Mouse (Mus musculus): ENCODE data around the gene Cd164. TPM values are rescaled to one million over a fixed set of nuclear protein-coding genes. Genes with fewer than 3 reads are reported as not detected.

The Cd164 gene
- polyA plus RNA-seq, 1 experiment from 2014 or later: 178 TPM

DNA sequence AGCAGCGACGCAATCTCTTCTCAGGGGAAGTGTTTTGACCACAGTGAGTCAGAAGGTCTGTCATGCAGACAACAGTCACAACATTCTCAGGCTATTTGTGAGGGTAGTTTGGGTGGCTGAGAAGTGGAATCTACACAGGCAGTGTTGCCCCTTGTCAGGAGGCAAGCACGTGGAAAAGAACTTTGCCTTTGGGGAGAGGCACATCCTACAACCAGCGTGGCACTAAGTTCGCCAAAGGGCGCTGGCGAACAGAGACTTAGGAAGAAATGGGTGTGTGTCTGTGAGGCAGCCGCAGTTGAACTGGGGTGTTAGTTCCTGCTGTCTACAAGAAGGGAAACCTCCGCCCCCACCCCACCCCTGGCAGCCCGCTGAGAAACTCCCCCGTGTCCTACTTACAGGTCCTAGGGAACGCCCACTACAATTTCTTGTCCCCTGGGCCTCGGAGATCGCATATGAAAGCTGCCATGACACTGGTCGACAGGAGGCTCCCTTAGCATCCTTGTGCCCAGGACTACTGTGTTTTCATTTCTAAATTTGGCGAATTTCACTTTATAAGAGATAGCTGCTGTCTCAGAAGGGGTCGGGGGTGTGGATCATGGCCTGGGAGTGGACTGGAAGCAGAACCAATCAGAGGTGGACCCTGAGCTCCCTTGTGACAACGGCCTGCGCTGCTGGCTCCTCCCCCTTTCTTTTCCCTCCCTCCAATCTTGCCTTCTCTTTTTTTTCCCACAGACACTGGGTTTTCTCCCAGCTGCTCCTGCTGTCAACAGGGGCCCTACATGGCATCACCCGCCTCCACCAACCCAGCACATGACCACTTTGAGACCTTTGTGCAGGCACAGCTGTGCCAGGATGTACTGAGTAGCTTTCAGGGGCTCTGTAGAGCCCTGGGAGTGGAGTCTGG, 41.7 kb upstream of the Cd164 start:
- H3K4me1 ChIP-seq (ENCODE audit: control insufficient read depth, insufficient read depth, low read length): peaks cover 19% of the 10 kb centered on the region
- ATAC-seq (ENCODE audit: insufficient number of reproducible peaks, insufficient read depth, low FRiP score, low read depth): peak; percentile 69
- 5% methylated on average over 20 of the region's 20 CpGs for WGBS

DNA sequence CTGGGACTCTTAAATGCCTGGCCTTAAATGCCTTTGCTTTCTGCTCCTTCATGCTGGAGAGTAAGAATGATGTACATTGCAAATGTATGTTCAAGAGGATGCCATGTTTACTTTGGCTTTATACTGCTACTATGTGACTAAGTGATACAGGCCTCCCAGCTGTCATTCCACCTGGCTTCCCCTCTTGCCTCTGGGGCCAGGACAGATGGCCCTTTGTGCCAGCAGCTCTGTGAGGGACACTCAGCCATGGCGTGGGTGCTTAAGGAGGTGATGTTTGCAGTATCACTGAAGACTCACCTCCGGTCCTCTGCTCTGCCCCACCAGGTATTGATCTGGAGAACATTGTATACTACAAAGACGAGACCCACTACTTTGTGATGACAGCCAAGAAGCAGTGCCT, 39.3 kb upstream of the Cd164 start:
- H3K27ac ChIP-seq (ENCODE audit: low read length): no peak overlapping the region
- no peaks in the 10 kb centered on the region for H3K27me3 ChIP-seq (ENCODE audit: control insufficient read depth, insufficient read depth, low read length)
- no peak overlapping the region for H3K4me3 ChIP-seq (ENCODE audit: low read depth, low read length)
- no peak overlapping the region for H3K9ac ChIP-seq (replicated peaks; ENCODE audit: low read depth, low read length)
- H3K9me3 ChIP-seq (ENCODE audit: control insufficient read depth, low read depth, low read length): no peaks in the 10 kb centered on the region
- H3K4me2 ChIP-seq (replicated peaks; ENCODE audit: low read depth, low read length): no peak overlapping the region
- peaks cover 18% of the 10 kb centered on the region; the same call in 1 of the 2 replicates for H3K36me3 ChIP-seq (ENCODE audit: control insufficient read depth, insufficient read depth, low read length)
- WGBS: 86% methylated on average over 3 of the region's 3 CpGs
- H3K4me1 ChIP-seq (ENCODE audit: control insufficient read depth, insufficient read depth, low read length): peaks cover 14% of the 10 kb centered on the region; the same call in 1 of the 2 replicates
- no peak for ATAC-seq (ENCODE audit: insufficient number of reproducible peaks, insufficient read depth, low FRiP score, low read depth)

More for the DNA sequence above, 41.7 kb upstream of the Cd164 start:
- H3K4me3 ChIP-seq (ENCODE audit: low read depth, low read length): peak overlapping the region; percentile 61
- peaks cover 7% of the 10 kb centered on the region; the same call in 1 of the 2 replicates for H3K36me3 ChIP-seq (ENCODE audit: control insufficient read depth, insufficient read depth, low read length)
- no peaks in the 10 kb centered on the region for H3K9me3 ChIP-seq (ENCODE audit: control insufficient read depth, low read depth, low read length)
- no peaks in the 10 kb centered on the region for H3K27me3 ChIP-seq (ENCODE audit: control insufficient read depth, insufficient read depth, low read length)
- peak overlapping the region; percentile 50 for H3K9ac ChIP-seq (replicated peaks; ENCODE audit: low read depth, low read length)
- H3K4me2 ChIP-seq (replicated peaks; ENCODE audit: low read depth, low read length): peak overlapping the region; percentile 89
- H3K27ac ChIP-seq (ENCODE audit: low read length): peak overlapping the region; percentile 83

DNA sequence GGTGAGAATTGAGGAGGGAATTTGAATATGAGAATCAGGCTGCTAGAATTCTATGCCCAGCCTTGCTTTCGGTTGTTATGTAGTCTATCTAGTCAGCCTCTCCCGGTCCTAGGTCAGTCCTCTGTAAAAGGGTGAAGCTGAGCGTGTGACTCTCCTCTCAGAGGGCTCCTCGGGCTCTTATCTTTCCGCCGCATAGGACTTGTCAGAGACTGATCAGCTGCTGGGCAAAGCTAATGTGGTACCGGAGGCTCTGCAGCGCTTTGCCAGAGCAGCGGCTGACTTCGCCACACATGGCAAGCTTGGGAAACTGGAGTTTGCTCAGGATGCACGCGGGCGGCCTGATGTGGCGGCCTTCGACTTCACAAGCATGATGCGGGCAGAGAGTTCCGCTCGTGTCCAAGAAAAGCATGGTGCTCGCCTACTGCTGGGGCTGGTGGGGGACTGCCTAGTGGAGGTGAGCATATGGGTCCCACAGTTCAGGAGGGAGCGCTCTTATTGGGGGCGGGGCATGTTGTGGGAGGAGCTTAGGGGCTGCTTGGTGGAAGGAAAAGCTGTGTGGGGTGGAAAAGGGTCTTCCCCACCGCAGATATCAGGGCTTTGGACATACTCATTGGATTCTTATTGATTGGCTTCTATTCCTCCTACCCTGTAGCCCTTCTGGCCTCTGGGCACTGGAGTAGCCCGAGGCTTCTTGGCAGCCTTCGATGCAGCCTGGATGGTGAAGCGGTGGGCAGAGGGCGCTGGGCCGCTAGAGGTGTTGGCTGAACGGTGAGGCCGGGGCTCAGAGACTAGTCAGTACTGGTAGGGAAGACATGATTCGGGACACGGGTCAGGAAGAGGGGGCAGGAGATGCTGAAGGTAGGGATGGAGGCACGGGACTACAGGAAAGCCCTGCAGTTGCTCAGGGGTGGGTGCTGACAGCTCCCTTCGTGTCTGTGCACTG, 38.0 kb upstream of the Cd164 start:
- no peak for ATAC-seq (ENCODE audit: insufficient number of reproducible peaks, insufficient read depth, low FRiP score, low read depth)
- Histone ChIP-seq H3K4me3 (ENCODE audit: low read depth, low read length) (no peak overlapping the region), H3K9ac (replicated peaks; ENCODE audit: low read depth, low read length) (no peak overlapping the region), H3K36me3 (ENCODE audit: control insufficient read depth, insufficient read depth, low read length) (peaks cover 25% of the 10 kb centered on the region; the same call in 1 of the 2 replicates), H3K27me3 (ENCODE audit: control insufficient read depth, insufficient read depth, low read length) (no peaks in the 10 kb centered on the region), H3K27ac (ENCODE audit: low read length) (no peak overlapping the region), H3K9me3 (ENCODE audit: control insufficient read depth, low read depth, low read length) (no peaks in the 10 kb centered on the region), H3K4me1 (ENCODE audit: control insufficient read depth, insufficient read depth, low read length) (peaks cover 9% of the 10 kb centered on the region; the same call in 1 of the 2 replicates), H3K4me2 (replicated peaks; ENCODE audit: low read depth, low read length) (no peak overlapping the region)
- 62% methylated on average over 33 of the region's 33 CpGs for WGBS

DNA sequence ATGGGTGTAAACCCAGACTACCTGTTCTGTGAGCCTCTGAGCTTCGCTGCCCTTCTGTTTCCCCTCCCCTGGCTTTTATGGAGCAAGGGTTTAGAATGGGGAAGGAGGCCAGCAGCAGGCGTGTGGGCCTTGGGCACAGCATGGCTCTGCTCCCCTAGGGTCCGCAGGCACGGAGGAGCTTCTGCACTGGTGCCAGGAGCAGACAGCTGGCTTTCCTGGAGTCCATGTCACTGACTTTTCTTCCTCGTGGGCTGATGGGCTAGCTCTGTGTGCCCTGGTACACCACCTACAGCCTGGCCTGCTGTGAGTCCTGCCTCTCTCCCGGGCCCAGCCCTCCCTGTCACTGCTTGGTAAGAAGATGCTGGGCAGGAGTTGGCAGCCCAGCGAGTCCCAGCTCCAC, 36.8 kb upstream of the Cd164 start:
- no peak overlapping the region for H3K27ac ChIP-seq (ENCODE audit: low read length)
- no peak overlapping the region for H3K9ac ChIP-seq (replicated peaks; ENCODE audit: low read depth, low read length)
- H3K36me3 ChIP-seq (ENCODE audit: control insufficient read depth, insufficient read depth, low read length): peaks cover 27% of the 10 kb centered on the region; the same call in 1 of the 2 replicates
- 90% methylated on average over 7 of the region's 7 CpGs for WGBS
- no peak overlapping the region for H3K4me2 ChIP-seq (replicated peaks; ENCODE audit: low read depth, low read length)
- no peak overlapping the region for H3K4me3 ChIP-seq (ENCODE audit: low read depth, low read length)
- H3K27me3 ChIP-seq (ENCODE audit: control insufficient read depth, insufficient read depth, low read length): no peaks in the 10 kb centered on the region
- no peak for ATAC-seq (ENCODE audit: insufficient number of reproducible peaks, insufficient read depth, low FRiP score, low read depth)
- no peaks in the 10 kb centered on the region for H3K9me3 ChIP-seq (ENCODE audit: control insufficient read depth, low read depth, low read length)
- H3K4me1 ChIP-seq (ENCODE audit: control insufficient read depth, insufficient read depth, low read length): peaks cover 13% of the 10 kb centered on the region; the same call in 1 of the 2 replicates

DNA sequence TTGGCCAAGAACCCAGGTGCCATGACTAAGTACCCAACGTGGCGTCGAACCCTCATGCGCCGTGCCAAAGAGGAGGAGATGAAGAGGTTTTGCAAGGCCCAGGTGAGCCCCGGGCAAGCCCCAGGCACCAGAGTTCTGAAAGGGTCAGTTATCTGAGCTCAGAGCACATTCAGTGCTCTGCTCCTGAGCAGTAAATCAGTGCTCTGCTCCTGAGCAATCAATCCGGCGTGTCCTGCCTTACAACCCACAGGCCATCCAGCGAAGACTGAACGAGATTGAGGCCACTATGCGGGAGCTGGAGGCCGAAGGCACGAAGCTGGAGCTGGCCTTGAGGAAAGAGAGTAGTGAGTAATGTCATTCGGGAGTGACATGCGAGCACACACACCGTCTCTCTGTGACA, 33.4 kb upstream of the Cd164 start:
- ATAC-seq (ENCODE audit: insufficient number of reproducible peaks, insufficient read depth, low FRiP score, low read depth): no peak
- 90% methylated on average over 16 of the region's 16 CpGs for WGBS
- Histone ChIP-seq H3K9me3 (ENCODE audit: control insufficient read depth, low read depth, low read length) (no peaks in the 10 kb centered on the region), H3K4me3 (ENCODE audit: low read depth, low read length) (no peak overlapping the region), H3K27ac (ENCODE audit: low read length) (no peak overlapping the region), H3K27me3 (ENCODE audit: control insufficient read depth, insufficient read depth, low read length) (no peaks in the 10 kb centered on the region), H3K36me3 (ENCODE audit: control insufficient read depth, insufficient read depth, low read length) (peaks cover 30% of the 10 kb centered on the region; the same call in 1 of the 2 replicates), H3K4me1 (ENCODE audit: control insufficient read depth, insufficient read depth, low read length) (peaks cover 24% of the 10 kb centered on the region), H3K4me2 (replicated peaks; ENCODE audit: low read depth, low read length) (no peak overlapping the region), H3K9ac (replicated peaks; ENCODE audit: low read depth, low read length) (no peak overlapping the region)

DNA sequence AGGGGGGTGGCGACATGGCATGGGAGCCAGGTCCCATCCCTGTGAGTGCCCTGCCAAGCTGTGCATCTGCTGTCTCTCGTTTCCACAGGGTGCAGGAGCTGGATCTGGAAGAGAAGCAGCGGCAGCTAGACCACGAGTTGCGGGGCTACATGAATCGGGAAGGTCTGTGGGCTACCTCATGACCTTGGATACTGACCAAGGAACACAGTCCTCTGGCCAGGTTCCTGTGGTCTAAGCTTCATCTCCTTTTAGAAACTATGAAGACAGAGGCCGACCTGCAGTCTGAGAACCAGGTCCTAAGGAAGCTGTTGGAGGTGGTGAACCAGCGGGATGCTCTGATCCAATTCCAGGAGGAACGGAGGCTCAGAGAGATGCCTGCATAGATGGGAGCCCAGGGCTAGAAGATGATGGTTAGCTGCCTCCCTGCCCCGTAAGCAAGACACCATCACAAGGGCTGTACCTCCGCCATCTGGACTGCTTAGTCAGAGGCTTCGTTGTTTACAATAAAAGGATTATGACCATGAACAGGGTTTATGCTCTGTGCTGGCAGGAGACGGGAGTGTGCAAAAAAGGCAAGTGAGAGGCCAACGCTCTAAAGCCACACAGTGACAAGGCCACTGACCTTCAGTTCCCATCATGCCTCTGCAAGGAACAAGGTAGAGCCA, 32.6 kb upstream of the Cd164 start:
- no peak for ATAC-seq (ENCODE audit: insufficient number of reproducible peaks, insufficient read depth, low FRiP score, low read depth)
- 76% methylated on average over 14 of the region's 14 CpGs for WGBS
- H3K36me3 ChIP-seq (ENCODE audit: control insufficient read depth, insufficient read depth, low read length): peaks cover 30% of the 10 kb centered on the region; the same call in 1 of the 2 replicates

DNA sequence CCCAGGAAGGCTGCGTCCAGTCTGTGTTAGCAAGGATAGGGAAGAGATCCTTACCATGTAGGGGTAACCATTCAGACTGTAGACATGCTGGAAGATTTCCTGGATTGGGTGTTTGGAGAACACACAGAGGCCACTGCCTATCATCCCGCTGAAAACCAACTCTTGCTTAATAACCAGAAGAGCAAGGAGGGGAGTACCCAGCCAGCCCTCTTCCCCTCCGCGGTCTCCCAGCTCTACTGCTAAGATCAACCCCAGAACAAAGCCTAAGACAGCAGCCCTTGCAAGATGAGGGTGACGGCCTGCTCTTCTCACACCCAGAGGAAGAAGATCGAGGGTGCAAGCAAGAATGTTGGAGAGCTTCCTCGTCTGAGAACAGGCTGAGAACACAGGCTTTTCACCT, 30.3 kb upstream of the Cd164 start:
- peaks cover 20% of the 10 kb centered on the region; the same call in 1 of the 2 replicates for H3K36me3 ChIP-seq (ENCODE audit: control insufficient read depth, insufficient read depth, low read length)
- peaks cover 24% of the 10 kb centered on the region for H3K4me1 ChIP-seq (ENCODE audit: control insufficient read depth, insufficient read depth, low read length)
- peak overlapping the region; percentile 99 for H3K4me2 ChIP-seq (replicated peaks; ENCODE audit: low read depth, low read length)
- H3K27ac ChIP-seq (ENCODE audit: low read length): no peak overlapping the region
- H3K9ac ChIP-seq (replicated peaks; ENCODE audit: low read depth, low read length): 0 out of 2 replicates have a peak overlapping the region, but pooled peaks have one; percentile 58
- WGBS: 33% methylated on average over 7 of the region's 7 CpGs
- ATAC-seq (ENCODE audit: insufficient number of reproducible peaks, insufficient read depth, low FRiP score, low read depth): no peak
- no peaks in the 10 kb centered on the region for H3K27me3 ChIP-seq (ENCODE audit: control insufficient read depth, insufficient read depth, low read length)
- H3K4me3 ChIP-seq (ENCODE audit: low read depth, low read length): peak overlapping the region; percentile 74
- H3K9me3 ChIP-seq (ENCODE audit: control insufficient read depth, low read depth, low read length): no peaks in the 10 kb centered on the region

More for the DNA sequence above, 32.6 kb upstream of the Cd164 start:
- Histone ChIP-seq H3K9ac (replicated peaks; ENCODE audit: low read depth, low read length) (no peak overlapping the region), H3K27me3 (ENCODE audit: control insufficient read depth, insufficient read depth, low read length) (no peaks in the 10 kb centered on the region), H3K27ac (ENCODE audit: low read length) (no peak overlapping the region), H3K9me3 (ENCODE audit: control insufficient read depth, low read depth, low read length) (no peaks in the 10 kb centered on the region), H3K4me3 (ENCODE audit: low read depth, low read length) (no peak overlapping the region), H3K4me1 (ENCODE audit: control insufficient read depth, insufficient read depth, low read length) (peaks cover 24% of the 10 kb centered on the region), H3K4me2 (replicated peaks; ENCODE audit: low read depth, low read length) (no peak overlapping the region)
